Mouse (Mus musculus) G1E (cell line): Measurements from ENCODE around the gene Cacna2d2. TPM values are rescaled to one million over a fixed set of nuclear protein-coding genes. Genes with fewer than 3 reads are reported as not detected.

Experiments used
- ATAC-seq: 2 replicates; pipeline ENCODE4 v1.8.0; 2016; ENCODE audit warnings: mild to moderate bottlenecking; ENCODE audit not compliant: insufficient number of reproducible peaks, poor library complexity, low FRiP score, severe bottlenecking; ENCODE audit errors: extremely low read depth
- DNase-seq: peaks from one replicate; pipeline ENCODE4 v3.0.0; 2012; ENCODE audit warnings: low spot score
- H3K27me3 ChIP-seq: 2 replicates; pipeline ENCODE4 v1.6.1; 2012; ENCODE audit warnings: mild to moderate bottlenecking, low read length, inconsistent platforms; ENCODE audit not compliant: insufficient read depth
- H3K36me3 ChIP-seq: replicated peaks from 2 replicates; pipeline ENCODE3; 2012; ENCODE audit warnings: mild to moderate bottlenecking, inconsistent platforms
- H3K4me1 ChIP-seq: 2 replicates; pipeline ENCODE4 v1.6.1; 2012; ENCODE audit warnings: low read depth, low read length, inconsistent platforms, mixed read lengths; ENCODE audit not compliant: insufficient read depth
- H3K4me3 ChIP-seq: 2 replicates; pipeline ENCODE4 v1.5.1; 2012; ENCODE audit warnings: low read depth, mild to moderate bottlenecking, inconsistent platforms, low read length, moderate library complexity, mixed read lengths
- H3K9me3 ChIP-seq: replicated peaks from 2 replicates; pipeline ENCODE4 v1.6.1; 2012; ENCODE audit warnings: inconsistent platforms
- CTCF ChIP-seq: IDR thresholded peaks from 2 replicates; pipeline ENCODE4 v1.5.1; 2012; ENCODE audit warnings: low read depth, low read length, inconsistent platforms, mixed read lengths
- GATA1 ChIP-seq: IDR thresholded peaks from 2 replicates; pipeline ENCODE4 v1.6.1; 2012; ENCODE audit warnings: borderline replicate concordance, low read length, inconsistent platforms, mixed read lengths
- GATA2 ChIP-seq: IDR thresholded peaks from 2 replicates; pipeline ENCODE4 v1.6.1; 2012; ENCODE audit warnings: low read depth, low read length, inconsistent platforms, borderline replicate concordance
- POLR2AphosphoS5 ChIP-seq: IDR thresholded peaks from 2 replicates; pipeline ENCODE4 v1.6.1; 2012; ENCODE audit warnings: low read depth, low read length, inconsistent platforms; ENCODE audit not compliant: insufficient replicate concordance
- TAL1 ChIP-seq: conservative IDR thresholded peaks from 2 replicates; pipeline ENCODE4 v1.6.1; 2012; ENCODE audit warnings: low read depth, low read length, inconsistent platforms, mixed read lengths
- polyA plus RNA-seq: library from polyadenylated mRNA; stranded (reverse); fragments of >175 nt; gene quantifications from 2 replicates; pipeline ENCODE4 v1.2.3, GENCODE M21; 2012
- total RNA-seq, 2 experiments: library from RNA; stranded (forward) in 1 of 2; stranded (reverse) in 1 of 2; fragments of 200-1000 nt in 1 of 2; fragments of >200 nt in 1 of 2; fragmentation: Nextera tagmentation in 1 of 2; gene quantifications; 2 replicates each; pipeline ENCODE4 v1.2.3; 2014 to 2017

Cacna2d2 gene
- total and polyA plus RNA-seq, 3 experiments, result 0.05 to 0.09 TPM; not detected in 1

- peaks cover 35% of the 10 kb centered on the region for H3K27me3 ChIP-seq
- no peaks in the 10 kb centered on the region for H3K9me3 ChIP-seq
- H3K36me3 ChIP-seq, result no peaks in the 10 kb centered on the region
- ATAC-seq (no peak), DNase-seq (no peak)
- H3K4me1 ChIP-seq, result peaks cover 28% of the 10 kb centered on the region
- no peak overlapping the region for H3K4me3 ChIP-seq
- no peak for TF ChIP-seq GATA2
Observed at GRCm38 (mm10) chr9:107377961-107378512, 21.4 kb upstream of the Cacna2d2 start.

- no peak for TF ChIP-seq GATA1
- TF ChIP-seq GATA2, result no peak
- no peak for TF ChIP-seq POLR2AphosphoS5
- TF ChIP-seq TAL1, result no peak
- TF ChIP-seq CTCF, result no peak
- ATAC-seq (0 out of 2 replicates have a peak, but pooled peaks have one; percentile 15), DNase-seq (no peak)
- Histone ChIP-seq H3K4me3 (no peak overlapping the region), H3K27me3 (peaks cover 42% of the 10 kb centered on the region), H3K9me3 (no peaks in the 10 kb centered on the region), H3K4me1 (no peaks in the 10 kb centered on the region; the same call in 1 of the 2 replicates), H3K36me3 (no peaks in the 10 kb centered on the region)
Observed at GRCm38 (mm10) chr9:107381723-107382122, 17.7 kb upstream of the Cacna2d2 start.

GRCm38 (mm10) chr9:107384396-107384795 is 15.0 kb upstream of the Cacna2d2 start:
- Histone ChIP-seq H3K4me3 (no peak overlapping the region), H3K9me3 (no peaks in the 10 kb centered on the region), H3K36me3 (no peaks in the 10 kb centered on the region), H3K27me3 (peaks cover 46% of the 10 kb centered on the region), H3K4me1 (peaks cover 6% of the 10 kb centered on the region; the same call in 1 of the 2 replicates)
- ATAC-seq (no peak), DNase-seq (no peak)
- TF ChIP-seq POLR2AphosphoS5, result no peak
- no peak for TF ChIP-seq GATA2
- TF ChIP-seq GATA1, result no peak
- no peak for TF ChIP-seq TAL1
- no peak for TF ChIP-seq CTCF

GRCm38 (mm10) chr9:107386722-107387121 is 12.7 kb upstream of the Cacna2d2 start:
- ATAC-seq (no peak), DNase-seq (no peak)
- Histone ChIP-seq H3K4me3 (no peak overlapping the region), H3K9me3 (no peaks in the 10 kb centered on the region), H3K36me3 (no peaks in the 10 kb centered on the region), H3K27me3 (peaks cover 55% of the 10 kb centered on the region), H3K4me1 (peaks cover 6% of the 10 kb centered on the region; the same call in 1 of the 2 replicates)
- no peak for TF ChIP-seq TAL1
- TF ChIP-seq CTCF, result peak; percentile 50

- Histone ChIP-seq H3K36me3 (no peaks in the 10 kb centered on the region), H3K4me3 (no peak overlapping the region), H3K27me3 (peaks cover 49% of the 10 kb centered on the region), H3K4me1 (peaks cover 6% of the 10 kb centered on the region; the same call in 1 of the 2 replicates), H3K9me3 (no peaks in the 10 kb centered on the region)
- no peak for DNase-seq
- no peak for ATAC-seq
- TF ChIP-seq CTCF (no peak), GATA1 (no peak), POLR2AphosphoS5 (no peak), TAL1 (no peak), GATA2 (no peak)
Observed at GRCm38 (mm10) chr9:107387708-107388107, 11.7 kb upstream of the Cacna2d2 start.

GRCm38 (mm10) chr9:107388263-107388662 is 11.1 kb upstream of the Cacna2d2 start:
- Histone ChIP-seq H3K27me3 (peaks cover 49% of the 10 kb centered on the region), H3K9me3 (no peaks in the 10 kb centered on the region)

GRCm38 (mm10) chr9:107396397-107396796 is 3.0 kb upstream of the Cacna2d2 start:
- TF ChIP-seq POLR2AphosphoS5 (no peak), GATA1 (no peak), TAL1 (no peak), CTCF (no peak), GATA2 (no peak)
- Histone ChIP-seq H3K4me1 (no peaks in the 10 kb centered on the region), H3K4me3 (no peak overlapping the region), H3K9me3 (no peaks in the 10 kb centered on the region), H3K27me3 (peaks cover 50% of the 10 kb centered on the region), H3K36me3 (no peaks in the 10 kb centered on the region)
- ATAC-seq (no peak), DNase-seq (peak; percentile 30)

More at GRCm38 (mm10) chr9:107388263-107388662, 11.1 kb upstream of the Cacna2d2 start:
- DNase-seq (no peak), ATAC-seq (no peak)
- TF ChIP-seq GATA1 (no peak), GATA2 (no peak), TAL1 (no peak), CTCF (no peak), POLR2AphosphoS5 (no peak)
- Histone ChIP-seq H3K4me3 (no peak overlapping the region), H3K36me3 (no peaks in the 10 kb centered on the region), H3K4me1 (peaks cover 6% of the 10 kb centered on the region; the same call in 1 of the 2 replicates)
